Mouse (Mus musculus) NIH3T3 (cell line): ENCODE measurements around the gene Pi4k2a.

Source experiments
- DNase-seq: peaks from one replicate; pipeline ENCODE4 v3.0.0-alpha.2; 2012; ENCODE audit warnings: low read depth

The Pi4k2a gene

GRCm38 (mm10) chr19:42135070-42135469, 44.8 kb downstream of the Pi4k2a start:
- no peak for DNase-seq

- no peak for DNase-seq
These were observed 45.9 kb downstream of the Pi4k2a start for GRCm38 (mm10) chr19:42136126-42136525.

- no peak for DNase-seq
These were observed 47.0 kb downstream of the Pi4k2a start for GRCm38 (mm10) chr19:42137167-42137672.

GRCm38 (mm10) chr19:42138517-42139285, 48.4 kb downstream of the Pi4k2a start:
- no peak for DNase-seq

- no peak for DNase-seq
These were observed 49.7 kb downstream of the Pi4k2a start for GRCm38 (mm10) chr19:42139724-42140517.

GRCm38 (mm10) chr19:42141998-42142397, 51.7 kb downstream of the Pi4k2a start:
- DNase-seq: no peak

- DNase-seq: no peak
These were observed 52.5 kb downstream of the Pi4k2a start for GRCm38 (mm10) chr19:42142757-42143156.

GRCm38 (mm10) chr19:42144067-42144466, 53.8 kb downstream of the Pi4k2a start:
- DNase-seq: no peak

- peak; percentile 98 for DNase-seq
These were observed 54.4 kb downstream of the Pi4k2a start for GRCm38 (mm10) chr19:42144541-42145167.

GRCm38 (mm10) chr19:42145210-42145609, 54.9 kb downstream of the Pi4k2a start:
- no peak for DNase-seq

GRCm38 (mm10) chr19:42145731-42146130, 55.5 kb downstream of the Pi4k2a start:
- no peak for DNase-seq

- DNase-seq: no peak
These were observed 56.2 kb downstream of the Pi4k2a start for GRCm38 (mm10) chr19:42146276-42147010.

GRCm38 (mm10) chr19:42147170-42147768, 57.0 kb downstream of the Pi4k2a start, which contains the start of gene Marveld1:
TSS of gene Marveld1 (plus strand) at chr19:42147400.
- peak; percentile 95 for DNase-seq

- peak; percentile 71 for DNase-seq
These were observed 57.7 kb downstream of the Pi4k2a start for GRCm38 (mm10) chr19:42147769-42148568.

GRCm38 (mm10) chr19:42148569-42148860, 58.2 kb downstream of the Pi4k2a start:
- DNase-seq: peak; percentile 88

- peak; percentile 97 for DNase-seq
These were observed 61.7 kb downstream of the Pi4k2a start for GRCm38 (mm10) chr19:42151990-42152389.

GRCm38 (mm10) chr19:42157493-42158237, 67.4 kb downstream of the Pi4k2a start:
- DNase-seq: no peak

- DNase-seq: peak; percentile 52
These were observed 68.2 kb downstream of the Pi4k2a start for GRCm38 (mm10) chr19:42158246-42159017.

- no peak for DNase-seq
These were observed 73.5 kb downstream of the Pi4k2a start, which contains the start of gene Zfyve27 for GRCm38 (mm10) chr19:42163764-42164163. TSS of gene Zfyve27 (plus strand) at chr19:42163951.
